Mouse (Mus musculus): ENCODE results near the gene Hist1h4a. TPM values are rescaled to one million over a fixed set of nuclear protein-coding genes. Genes with fewer than 3 reads are reported as not detected.
"Not testable (repeated sequence)": the region's sequence is repeated elsewhere in the genome, so short reads cannot be mapped to it uniquely, and the experiment has no call there.

Hist1h4a gene
- polyA plus RNA-seq, 1 experiment from 2014 or later: not detected

DNA sequence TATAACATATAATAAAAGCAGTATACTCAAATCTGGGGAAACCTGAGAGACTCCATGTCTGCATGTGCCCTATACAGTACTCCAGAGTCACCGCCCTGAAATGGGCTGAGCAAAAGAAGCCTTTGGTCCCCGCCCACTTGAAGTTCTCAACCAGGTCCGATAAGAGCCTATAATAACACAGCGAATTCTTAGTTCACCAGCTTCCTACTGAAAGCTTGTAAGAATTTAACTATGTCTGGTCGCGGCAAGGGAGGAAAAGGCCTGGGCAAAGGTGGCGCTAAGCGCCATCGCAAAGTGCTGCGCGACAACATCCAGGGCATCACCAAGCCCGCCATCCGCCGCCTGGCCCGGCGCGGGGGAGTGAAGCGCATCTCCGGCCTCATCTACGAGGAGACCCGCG lies 4.2 kb downstream of the Hist1h4a start, which contains the start of gene Hist1h4b:
Gene Hist1h4b, plus strand, starts transcription at position 224 of the 400 bp plus-strand sequence.
- peak within 1 kb of the TSS; percentile 67 for H3K9ac ChIP-seq (ENCODE audit: low read length)
- ATAC-seq (ENCODE audit: insufficient number of reproducible peaks, insufficient read depth, low FRiP score, low read depth): peak; percentile 75
- 0% methylated on average over 17 of the region's 22 CpGs for WGBS

GRCm38 (mm10) chr13:23755000-23755399 lies 6.0 kb downstream of the Hist1h4a start:
- no peaks in the 10 kb centered on the region for H3K9me3 ChIP-seq (ENCODE audit: control insufficient read depth, low read length)
- H3K4me2 ChIP-seq (ENCODE audit: low read length): no peak overlapping the region
- peaks cover 0 to 10% of the 10 kb centered on the region in 2 experiments; a peak in 2 of 4 replicates for H3K4me1 ChIP-seq (ENCODE audit: control insufficient read depth in 2 of 2, insufficient read depth in 2 of 2, low read length in 2 of 2)
- H3K36me3 ChIP-seq (ENCODE audit: control insufficient read depth, insufficient read depth, low read length): no peaks in the 10 kb centered on the region
- no peak overlapping the region for H3K4me3 ChIP-seq (ENCODE audit: control insufficient read depth in 1 of 2, insufficient read depth in 1 of 2, low read depth in 1 of 2, low read length in 2 of 2)
- no peak for ATAC-seq (ENCODE audit: insufficient number of reproducible peaks, insufficient read depth, low FRiP score, low read depth)
- no peak overlapping the region for H3K27ac ChIP-seq (replicated peaks in 1 of 2; ENCODE audit: control insufficient read depth in 1 of 2, insufficient read depth in 1 of 2, low read depth in 2 of 2, low read length in 2 of 2)
- H3K27me3 ChIP-seq (ENCODE audit: control insufficient read depth, insufficient read depth, low read length): no peaks in the 10 kb centered on the region
- H3K9ac ChIP-seq (ENCODE audit: low read length): no peak overlapping the region

More for the DNA sequence above, 4.2 kb downstream of the Hist1h4a start, which contains the start of gene Hist1h4b:
- Histone ChIP-seq H3K36me3 (ENCODE audit: control insufficient read depth, insufficient read depth, low read length) (no peaks in the 10 kb centered on the region), H3K9me3 (ENCODE audit: control insufficient read depth, low read length) (no peaks in the 10 kb centered on the region), H3K4me2 (ENCODE audit: low read length) (peak within 1 kb of the TSS; percentile 60), H3K4me1 (ENCODE audit: control insufficient read depth in 2 of 2, insufficient read depth in 2 of 2, low read length in 2 of 2) (peaks cover 0 to 14% of the 10 kb centered on the region in 2 experiments; a peak in 2 of 4 replicates), H3K27ac (replicated peaks in 1 of 2; ENCODE audit: control insufficient read depth in 1 of 2, insufficient read depth in 1 of 2, low read depth in 2 of 2, low read length in 2 of 2) (peak within 1 kb of the TSS; percentile 61 to 86), H3K27me3 (ENCODE audit: control insufficient read depth, insufficient read depth, low read length) (no peaks in the 10 kb centered on the region), H3K4me3 (ENCODE audit: control insufficient read depth in 1 of 2, insufficient read depth in 1 of 2, low read depth in 1 of 2, low read length in 2 of 2) (peak within 1 kb of the TSS; percentile 22 to 50)

DNA sequence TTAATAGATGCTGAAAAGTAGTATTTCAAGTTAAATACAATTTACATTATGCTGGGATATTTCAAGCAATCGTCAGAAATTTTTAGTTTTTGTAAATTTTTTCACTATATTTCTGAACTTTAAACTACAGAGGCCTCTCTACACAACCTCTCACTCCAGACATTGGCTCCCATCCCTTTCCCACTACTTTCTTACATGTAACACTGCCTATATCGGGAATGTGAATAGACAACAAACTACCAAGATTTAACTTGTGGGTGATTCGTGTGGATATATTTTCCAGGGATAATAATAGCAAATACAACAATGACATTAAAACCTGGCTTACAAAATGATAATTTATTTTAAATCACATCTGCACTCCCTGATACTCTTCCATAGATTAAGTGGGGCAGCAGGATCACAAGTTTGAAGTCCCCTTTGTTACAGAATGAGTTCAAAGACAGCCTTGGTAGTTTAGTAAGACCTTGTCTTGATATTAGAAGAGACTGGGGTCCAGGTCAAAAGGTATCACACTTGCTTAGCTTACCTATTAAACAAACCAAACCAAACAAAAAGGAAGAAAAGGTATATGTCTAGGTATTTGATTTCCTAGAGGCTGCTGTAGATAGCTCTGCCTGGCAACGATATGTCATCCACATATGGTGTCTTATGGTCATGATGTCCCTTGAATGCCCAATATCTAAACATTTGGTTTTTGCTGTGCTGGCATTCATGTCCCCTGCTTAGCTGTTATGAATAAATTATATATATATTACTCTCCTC lies 7.5 kb downstream of the Hist1h4a start:
- Histone ChIP-seq H3K27ac (replicated peaks in 1 of 2; ENCODE audit: control insufficient read depth in 1 of 2, insufficient read depth in 1 of 2, low read depth in 2 of 2, low read length in 2 of 2) (no peak overlapping the region; a peak in 1 of 4 replicates), H3K4me2 (ENCODE audit: low read length) (peak overlapping the region; percentile 70)
- 64% methylated on average over 4 of the region's 4 CpGs for WGBS

DNA sequence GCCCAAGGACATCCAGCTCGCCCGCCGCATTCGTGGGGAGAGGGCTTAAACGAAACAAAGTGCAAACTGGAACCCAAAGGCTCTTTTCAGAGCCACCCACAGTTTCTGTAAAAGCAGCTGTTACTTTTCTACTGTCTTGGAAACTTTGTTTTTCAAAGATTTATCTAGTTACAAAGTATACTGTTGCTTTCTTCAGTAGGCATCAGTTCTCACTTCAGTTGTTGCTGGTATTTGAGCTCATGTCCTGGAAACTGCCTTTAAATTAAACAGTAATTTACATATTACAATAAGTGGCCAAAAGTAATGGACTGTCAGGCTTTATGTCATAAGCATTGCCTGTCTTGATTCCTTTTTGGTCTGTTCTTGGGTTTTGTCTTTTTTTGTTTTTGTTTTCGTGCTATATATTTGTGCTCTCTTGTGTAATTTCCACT lies 8.3 kb downstream of the Hist1h4a start:
- H3K9me3 ChIP-seq (ENCODE audit: control insufficient read depth, low read length): no peaks in the 10 kb centered on the region
- H3K27me3 ChIP-seq (ENCODE audit: control insufficient read depth, insufficient read depth, low read length): no peaks in the 10 kb centered on the region
- H3K27ac ChIP-seq (replicated peaks in 1 of 2; ENCODE audit: control insufficient read depth in 1 of 2, insufficient read depth in 1 of 2, low read depth in 2 of 2, low read length in 2 of 2): peak overlapping the region; percentile 57 to 68; a peak in 3 of 4 replicates
- no peaks in the 10 kb centered on the region for H3K36me3 ChIP-seq (ENCODE audit: control insufficient read depth, insufficient read depth, low read length)
- peak overlapping the region; percentile 70 for H3K4me2 ChIP-seq (ENCODE audit: low read length)
- H3K9ac ChIP-seq (ENCODE audit: low read length): peak overlapping the region; percentile 76
- H3K4me1 ChIP-seq (ENCODE audit: control insufficient read depth in 2 of 2, insufficient read depth in 2 of 2, low read length in 2 of 2): peaks cover 0 to 14% of the 10 kb centered on the region in 2 experiments; a peak in 2 of 4 replicates
- no peak for ATAC-seq (ENCODE audit: insufficient number of reproducible peaks, insufficient read depth, low FRiP score, low read depth)
- 6% methylated on average over 6 of the region's 6 CpGs for WGBS
- peak overlapping the region; percentile 41 to 44 for H3K4me3 ChIP-seq (ENCODE audit: control insufficient read depth in 1 of 2, insufficient read depth in 1 of 2, low read depth in 1 of 2, low read length in 2 of 2)

More for the DNA sequence above, 7.5 kb downstream of the Hist1h4a start:
- H3K4me3 ChIP-seq (ENCODE audit: control insufficient read depth in 1 of 2, insufficient read depth in 1 of 2, low read depth in 1 of 2, low read length in 2 of 2): peak overlapping the region in 1 of 2 experiments; percentile 41; a peak in 1 of 4 replicates
- peaks cover 0 to 9% of the 10 kb centered on the region in 2 experiments; a peak in 2 of 4 replicates for H3K4me1 ChIP-seq (ENCODE audit: control insufficient read depth in 2 of 2, insufficient read depth in 2 of 2, low read length in 2 of 2)
- H3K9me3 ChIP-seq (ENCODE audit: control insufficient read depth, low read length): no peaks in the 10 kb centered on the region
- no peak for ATAC-seq (ENCODE audit: insufficient number of reproducible peaks, insufficient read depth, low FRiP score, low read depth)
- no peaks in the 10 kb centered on the region for H3K27me3 ChIP-seq (ENCODE audit: control insufficient read depth, insufficient read depth, low read length)
- no peaks in the 10 kb centered on the region for H3K36me3 ChIP-seq (ENCODE audit: control insufficient read depth, insufficient read depth, low read length)
- peak overlapping the region; percentile 76 for H3K9ac ChIP-seq (ENCODE audit: low read length)

GRCm38 (mm10) chr13:23752067-23752741 lies 8.8 kb downstream of the Hist1h4a start, which contains the start of gene Hist1h3b:
Hist1h3b (plus strand) TSS chr13:23752267.
- Histone ChIP-seq H3K4me2 (ENCODE audit: low read length) (peak within 1 kb of the TSS; percentile 70), H3K4me3 (ENCODE audit: control insufficient read depth in 1 of 2, insufficient read depth in 1 of 2, low read depth in 1 of 2, low read length in 2 of 2) (peak within 1 kb of the TSS; percentile 41 to 51), H3K27ac (replicated peaks in 1 of 2; ENCODE audit: control insufficient read depth in 1 of 2, insufficient read depth in 1 of 2, low read depth in 2 of 2, low read length in 2 of 2) (peak within 1 kb of the TSS; percentile 93 to 94), H3K9ac (ENCODE audit: low read length) (peak within 1 kb of the TSS; percentile 76), H3K4me1 (ENCODE audit: control insufficient read depth in 2 of 2, insufficient read depth in 2 of 2, low read length in 2 of 2) (peaks cover 0 to 18% of the 10 kb centered on the region in 2 experiments; a peak in 2 of 4 replicates)
- peak; percentile 78 for ATAC-seq (ENCODE audit: insufficient number of reproducible peaks, insufficient read depth, low FRiP score, low read depth)
- H3K9me3 ChIP-seq (ENCODE audit: control insufficient read depth, low read length); H3K27me3 ChIP-seq (ENCODE audit: control insufficient read depth, insufficient read depth, low read length); H3K36me3 ChIP-seq (ENCODE audit: control insufficient read depth, insufficient read depth, low read length): not testable (repeated sequence)
- under 1% methylated on average over 16 of the region's 47 CpGs for WGBS

- H3K27me3 ChIP-seq (ENCODE audit: control insufficient read depth, insufficient read depth, low read length): no peaks in the 10 kb centered on the region
- 3% methylated on average over 11 of the region's 11 CpGs for WGBS
- no peak for ATAC-seq (ENCODE audit: insufficient number of reproducible peaks, insufficient read depth, low FRiP score, low read depth)
These were observed 9.5 kb downstream of the Hist1h4a start for GRCm38 (mm10) chr13:23751478-23751956.

DNA sequence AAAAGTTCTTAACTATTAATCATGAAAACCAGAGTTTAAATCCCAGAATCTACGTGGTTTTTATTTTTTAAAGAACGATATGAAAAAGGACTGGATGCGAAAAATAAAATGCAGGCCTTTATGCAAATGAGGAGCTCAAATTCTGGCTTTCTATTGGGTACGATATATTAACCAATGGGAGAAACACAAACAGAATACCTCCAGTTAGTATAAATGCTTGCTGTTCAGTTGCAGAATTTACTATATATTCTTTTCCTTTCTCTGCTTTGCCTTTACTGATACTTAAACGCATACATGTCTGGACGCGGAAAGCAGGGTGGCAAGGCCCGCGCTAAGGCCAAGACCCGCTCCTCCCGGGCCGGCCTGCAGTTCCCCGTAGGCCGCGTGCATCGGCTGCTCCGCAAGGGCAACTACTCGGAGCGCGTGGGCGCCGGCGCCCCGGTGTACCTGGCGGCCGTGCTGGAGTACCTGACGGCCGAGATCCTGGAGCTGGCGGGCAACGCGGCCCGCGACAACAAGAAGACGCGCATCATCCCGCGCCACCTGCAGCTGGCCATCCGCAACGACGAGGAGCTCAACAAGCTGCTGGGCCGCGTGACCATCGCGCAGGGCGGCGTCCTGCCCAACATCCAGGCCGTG lies 10.1 kb downstream of the Hist1h4a start, which contains the start of gene Hist1h2ab:
Gene Hist1h2ab, plus strand, starts transcription at position 288 of the 639 bp plus-strand sequence.
- peaks cover 0 to 21% of the 10 kb centered on the region in 2 experiments; a peak in 2 of 4 replicates for H3K4me1 ChIP-seq (ENCODE audit: control insufficient read depth in 2 of 2, insufficient read depth in 2 of 2, low read length in 2 of 2)
- H3K9ac ChIP-seq (ENCODE audit: low read length): peak within 1 kb of the TSS; percentile 73
- peak within 1 kb of the TSS; percentile 41 to 51 for H3K4me3 ChIP-seq (ENCODE audit: control insufficient read depth in 1 of 2, insufficient read depth in 1 of 2, low read depth in 1 of 2, low read length in 2 of 2)
- 0 out of 2 replicates have a peak, but pooled peaks have one; percentile 20 for ATAC-seq (ENCODE audit: insufficient number of reproducible peaks, insufficient read depth, low FRiP score, low read depth)
- H3K4me2 ChIP-seq (ENCODE audit: low read length): peak within 1 kb of the TSS; percentile 70
- not testable (repeated sequence) for H3K27me3 ChIP-seq (ENCODE audit: control insufficient read depth, insufficient read depth, low read length); H3K36me3 ChIP-seq (ENCODE audit: control insufficient read depth, insufficient read depth, low read length); H3K9me3 ChIP-seq (ENCODE audit: control insufficient read depth, low read length)
- peak within 1 kb of the TSS; percentile 93 to 94 for H3K27ac ChIP-seq (replicated peaks in 1 of 2; ENCODE audit: control insufficient read depth in 1 of 2, insufficient read depth in 1 of 2, low read depth in 2 of 2, low read length in 2 of 2)
- under 1% methylated on average over 29 of the region's 47 CpGs for WGBS

More at GRCm38 (mm10) chr13:23751478-23751956, 9.5 kb downstream of the Hist1h4a start:
- H3K9ac ChIP-seq (ENCODE audit: low read length): peak overlapping the region; percentile 73
- H3K4me2 ChIP-seq (ENCODE audit: low read length): peak overlapping the region; percentile 70
- H3K27ac ChIP-seq (replicated peaks in 1 of 2; ENCODE audit: control insufficient read depth in 1 of 2, insufficient read depth in 1 of 2, low read depth in 2 of 2, low read length in 2 of 2): peak overlapping the region; percentile 93 to 94
- H3K9me3 ChIP-seq (ENCODE audit: control insufficient read depth, low read length): no peaks in the 10 kb centered on the region
- no peaks in the 10 kb centered on the region for H3K36me3 ChIP-seq (ENCODE audit: control insufficient read depth, insufficient read depth, low read length)
- peaks cover 0 to 21% of the 10 kb centered on the region in 2 experiments; a peak in 2 of 4 replicates for H3K4me1 ChIP-seq (ENCODE audit: control insufficient read depth in 2 of 2, insufficient read depth in 2 of 2, low read length in 2 of 2)
- H3K4me3 ChIP-seq (ENCODE audit: control insufficient read depth in 1 of 2, insufficient read depth in 1 of 2, low read depth in 1 of 2, low read length in 2 of 2): peak overlapping the region; percentile 41 to 51

Measured in heart, embryonic 14.5 days (tissue).